Mouse (Mus musculus): ENCODE results near the gene Uqcc1. TPM values are rescaled to one million over a fixed set of nuclear protein-coding genes. Genes with fewer than 3 reads are reported as not detected.

Uqcc1 gene
- polyA plus RNA-seq, 2 experiments = 17.4 to 25.6 TPM

- Histone ChIP-seq H3K4me1 (replicated peaks; ENCODE audit: control insufficient read depth in 2 of 2, insufficient read depth in 2 of 2, low read length in 1 of 2) (peaks cover 7 to 19% of the 10 kb centered on the region in 2 experiments; a peak in 3 of 4 replicates), H3K4me3 (ENCODE audit: insufficient read depth in 1 of 2, low read depth in 2 of 2, low read length in 2 of 2) (no peak within 1 kb of the TSS), H3K9ac (replicated peaks) (no peak within 1 kb of the TSS), H3K9me3 (ENCODE audit: control insufficient read depth, low read length) (no peaks in the 10 kb centered on the region), H3K27me3 (ENCODE audit: control insufficient read depth, insufficient read depth, low read length) (no peaks in the 10 kb centered on the region), H3K27ac (no peak within 1 kb of the TSS), H3K36me3 (replicated peaks; ENCODE audit: control insufficient read depth, insufficient read depth, low read depth) (no peaks in the 10 kb centered on the region), H3K4me2 (ENCODE audit: low read depth) (no peak within 1 kb of the TSS)
- DNase-seq (ENCODE audit: low read depth in 3 of 3, low spot score in 3 of 3) (no peak), ATAC-seq (ENCODE audit: insufficient read depth) (no peak)
- 74% methylated on average over 13 of the region's 13 CpGs for WGBS (ENCODE audit: insufficient replicate concordance)
- TF ChIP-seq EP300 (IDR thresholded peaks at IDR 0.05; ENCODE audit: low read depth) = no peak
Measured at GRCm38 (mm10) chr2:155945124-155945523, 15.0 kb upstream of the Uqcc1 start, which contains the start of gene Gdf5. Gdf5 (minus strand) TSS chr2:155945367.

- 76% methylated on average over 4 of the region's 4 CpGs for WGBS (ENCODE audit: insufficient replicate concordance)
- TF ChIP-seq CTCF (IDR thresholded peaks at IDR 0.05; ENCODE audit: low read depth) = no peak
- no peak for TF ChIP-seq EP300 (IDR thresholded peaks at IDR 0.05; ENCODE audit: low read depth)
Measured at GRCm38 (mm10) chr2:155944685-155945084, 14.6 kb upstream of the Uqcc1 start.

GRCm38 (mm10) chr2:155943463-155943862 lies 13.4 kb upstream of the Uqcc1 start:
- 12% methylated on average over 8 of the region's 8 CpGs for WGBS (ENCODE audit: insufficient replicate concordance)
- H3K4me1 ChIP-seq (replicated peaks; ENCODE audit: control insufficient read depth in 2 of 2, insufficient read depth in 2 of 2, low read length in 1 of 2) = peaks cover 7 to 19% of the 10 kb centered on the region in 2 experiments; a peak in 3 of 4 replicates
- no peak overlapping the region for H3K27ac ChIP-seq
- TF ChIP-seq CTCF (IDR thresholded peaks at IDR 0.05; ENCODE audit: low read depth) = no peak
- no peak for TF ChIP-seq EP300 (IDR thresholded peaks at IDR 0.05; ENCODE audit: low read depth)
- H3K4me2 ChIP-seq (ENCODE audit: low read depth) = no peak overlapping the region
- no peak for DNase-seq (ENCODE audit: low read depth in 3 of 3, low spot score in 3 of 3)
- H3K9me3 ChIP-seq (ENCODE audit: control insufficient read depth, low read length) = no peaks in the 10 kb centered on the region
- no peak overlapping the region for H3K4me3 ChIP-seq (ENCODE audit: insufficient read depth in 1 of 2, low read depth in 2 of 2, low read length in 2 of 2)
- no peak overlapping the region for H3K9ac ChIP-seq (replicated peaks)
- H3K27me3 ChIP-seq (ENCODE audit: control insufficient read depth, insufficient read depth, low read length) = no peaks in the 10 kb centered on the region
- H3K36me3 ChIP-seq (replicated peaks; ENCODE audit: control insufficient read depth, insufficient read depth, low read depth) = no peaks in the 10 kb centered on the region
- ATAC-seq (ENCODE audit: insufficient read depth) = no peak

More at GRCm38 (mm10) chr2:155944685-155945084, 14.6 kb upstream of the Uqcc1 start:
- no peak overlapping the region for H3K4me3 ChIP-seq (ENCODE audit: insufficient read depth in 1 of 2, low read depth in 2 of 2, low read length in 2 of 2)
- no peaks in the 10 kb centered on the region for H3K27me3 ChIP-seq (ENCODE audit: control insufficient read depth, insufficient read depth, low read length)
- no peak overlapping the region for H3K27ac ChIP-seq
- no peak overlapping the region for H3K4me2 ChIP-seq (ENCODE audit: low read depth)
- H3K9ac ChIP-seq (replicated peaks) = no peak overlapping the region
- no peak for DNase-seq (ENCODE audit: low read depth in 3 of 3, low spot score in 3 of 3)
- H3K36me3 ChIP-seq (replicated peaks; ENCODE audit: control insufficient read depth, insufficient read depth, low read depth) = no peaks in the 10 kb centered on the region
- ATAC-seq (ENCODE audit: insufficient read depth) = no peak
- H3K4me1 ChIP-seq (replicated peaks; ENCODE audit: control insufficient read depth in 2 of 2, insufficient read depth in 2 of 2, low read length in 1 of 2) = peaks cover 7 to 19% of the 10 kb centered on the region in 2 experiments; a peak in 3 of 4 replicates
- H3K9me3 ChIP-seq (ENCODE audit: control insufficient read depth, low read length) = no peaks in the 10 kb centered on the region

GRCm38 (mm10) chr2:155941697-155942442 lies 11.8 kb upstream of the Uqcc1 start:
- Histone ChIP-seq H3K27me3 (ENCODE audit: control insufficient read depth, insufficient read depth, low read length) (no peaks in the 10 kb centered on the region), H3K27ac (no peak overlapping the region), H3K4me1 (replicated peaks; ENCODE audit: control insufficient read depth in 2 of 2, insufficient read depth in 2 of 2, low read length in 1 of 2) (peaks cover 0 to 7% of the 10 kb centered on the region in 2 experiments; a peak in 3 of 4 replicates), H3K4me3 (ENCODE audit: insufficient read depth in 1 of 2, low read depth in 2 of 2, low read length in 2 of 2) (no peak overlapping the region), H3K9me3 (ENCODE audit: control insufficient read depth, low read length) (no peaks in the 10 kb centered on the region), H3K36me3 (replicated peaks; ENCODE audit: control insufficient read depth, insufficient read depth, low read depth) (no peaks in the 10 kb centered on the region), H3K4me2 (ENCODE audit: low read depth) (no peak overlapping the region), H3K9ac (replicated peaks) (no peak overlapping the region)
- no peak for DNase-seq (ENCODE audit: low read depth in 3 of 3, low spot score in 3 of 3)
- no peak for ATAC-seq (ENCODE audit: insufficient read depth)
- WGBS (ENCODE audit: insufficient replicate concordance) = 82% methylated on average over 40 of the region's 40 CpGs
- TF ChIP-seq EP300 (IDR thresholded peaks at IDR 0.05; ENCODE audit: low read depth) (no peak), CTCF (IDR thresholded peaks at IDR 0.05; ENCODE audit: low read depth) (no peak)

GRCm38 (mm10) chr2:155940681-155941080 lies 10.6 kb upstream of the Uqcc1 start, which contains the start of gene Gm15557:
Gm15557 (plus strand) TSS chr2:155940728.
- no peak for ATAC-seq (ENCODE audit: insufficient read depth)

More at GRCm38 (mm10) chr2:155940681-155941080, 10.6 kb upstream of the Uqcc1 start, which contains the start of gene Gm15557:
- no peak within 1 kb of the TSS for H3K9ac ChIP-seq (replicated peaks)
- no peaks in the 10 kb centered on the region for H3K9me3 ChIP-seq (ENCODE audit: control insufficient read depth, low read length)
- TF ChIP-seq EP300 (IDR thresholded peaks at IDR 0.05; ENCODE audit: low read depth) (no peak), CTCF (IDR thresholded peaks at IDR 0.05; ENCODE audit: low read depth) (no peak)
- no peaks in the 10 kb centered on the region for H3K36me3 ChIP-seq (replicated peaks; ENCODE audit: control insufficient read depth, insufficient read depth, low read depth)
- no peaks in the 10 kb centered on the region for H3K27me3 ChIP-seq (ENCODE audit: control insufficient read depth, insufficient read depth, low read length)
- 79% methylated on average over 3 of the region's 3 CpGs for WGBS (ENCODE audit: insufficient replicate concordance)
- H3K4me1 ChIP-seq (replicated peaks; ENCODE audit: control insufficient read depth in 2 of 2, insufficient read depth in 2 of 2, low read length in 1 of 2) = no peaks in the 10 kb centered on the region; a peak in 1 of 4 replicates
- no peak within 1 kb of the TSS for H3K4me2 ChIP-seq (ENCODE audit: low read depth)
- DNase-seq (ENCODE audit: low read depth in 3 of 3, low spot score in 3 of 3) = no peak
- H3K27ac ChIP-seq = no peak within 1 kb of the TSS
- H3K4me3 ChIP-seq (ENCODE audit: insufficient read depth in 1 of 2, low read depth in 2 of 2, low read length in 2 of 2) = no peak within 1 kb of the TSS
